Mouse (Mus musculus) embryo, embryonic 10 days (tissue): ENCODE data around the gene Sidt2.
A peak's percentile ranks its signal among the peaks of the same experiment; 100 is the strongest.

Experiments used
- DNase-seq: peaks from one replicate; pipeline ENCODE4 v3.0.0-alpha.2; 2015; ENCODE audit warnings: low spot score

Sidt2 gene

DNA sequence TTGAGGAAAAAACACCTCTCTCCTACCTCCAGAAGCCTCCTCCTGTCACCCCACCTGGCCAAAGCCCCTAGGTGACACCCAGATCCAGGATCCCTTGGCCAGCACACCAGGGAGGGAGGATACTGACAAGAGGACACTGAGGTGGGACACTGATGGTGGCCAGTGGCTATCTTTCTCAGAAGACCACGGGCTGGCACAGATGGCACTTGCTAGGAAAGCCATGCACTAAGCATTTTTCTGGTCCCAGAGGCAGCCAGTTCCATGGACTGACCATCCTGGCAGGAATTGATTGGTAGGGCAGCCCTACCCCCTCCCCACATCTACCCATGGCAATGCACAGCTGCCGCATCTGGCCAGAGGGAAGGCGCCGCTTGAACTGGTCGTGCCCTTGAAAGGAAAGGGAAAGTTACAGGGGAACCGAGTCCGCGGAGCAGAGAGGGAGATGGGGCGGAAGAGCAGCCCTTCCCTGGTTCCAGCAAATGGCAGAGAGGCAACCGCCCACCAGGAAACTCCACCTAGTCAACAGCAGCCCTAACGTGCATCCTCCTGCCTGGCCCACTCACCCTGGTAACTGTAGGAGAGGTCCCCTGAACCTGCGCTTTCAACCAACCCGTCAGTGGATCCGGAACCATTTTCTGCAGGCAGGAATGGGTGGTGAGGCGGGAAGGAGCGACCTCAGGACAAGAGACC is 8.7 kb downstream of the Sidt2 start:
- DNase-seq: no peak

DNA sequence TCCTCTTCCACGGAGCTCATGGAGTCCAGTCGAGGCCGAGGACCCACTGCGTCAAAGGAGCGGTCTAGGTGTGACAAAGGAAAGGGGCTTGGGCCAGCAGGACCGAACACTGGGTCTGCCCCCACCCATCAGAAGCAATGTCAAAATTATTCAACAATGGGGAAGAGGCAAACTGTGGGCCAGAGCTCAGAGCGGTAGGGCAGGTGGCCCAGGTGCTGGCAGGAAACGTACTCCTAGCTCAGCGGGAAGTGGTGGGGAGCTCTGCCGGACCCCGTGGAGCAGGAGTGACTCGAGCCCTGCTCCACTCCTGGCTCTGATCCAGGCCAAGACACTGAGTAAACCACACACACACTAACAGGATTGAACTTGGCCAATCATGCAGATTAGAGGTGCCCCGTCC is 9.3 kb downstream of the Sidt2 start:
- no peak for DNase-seq

DNA sequence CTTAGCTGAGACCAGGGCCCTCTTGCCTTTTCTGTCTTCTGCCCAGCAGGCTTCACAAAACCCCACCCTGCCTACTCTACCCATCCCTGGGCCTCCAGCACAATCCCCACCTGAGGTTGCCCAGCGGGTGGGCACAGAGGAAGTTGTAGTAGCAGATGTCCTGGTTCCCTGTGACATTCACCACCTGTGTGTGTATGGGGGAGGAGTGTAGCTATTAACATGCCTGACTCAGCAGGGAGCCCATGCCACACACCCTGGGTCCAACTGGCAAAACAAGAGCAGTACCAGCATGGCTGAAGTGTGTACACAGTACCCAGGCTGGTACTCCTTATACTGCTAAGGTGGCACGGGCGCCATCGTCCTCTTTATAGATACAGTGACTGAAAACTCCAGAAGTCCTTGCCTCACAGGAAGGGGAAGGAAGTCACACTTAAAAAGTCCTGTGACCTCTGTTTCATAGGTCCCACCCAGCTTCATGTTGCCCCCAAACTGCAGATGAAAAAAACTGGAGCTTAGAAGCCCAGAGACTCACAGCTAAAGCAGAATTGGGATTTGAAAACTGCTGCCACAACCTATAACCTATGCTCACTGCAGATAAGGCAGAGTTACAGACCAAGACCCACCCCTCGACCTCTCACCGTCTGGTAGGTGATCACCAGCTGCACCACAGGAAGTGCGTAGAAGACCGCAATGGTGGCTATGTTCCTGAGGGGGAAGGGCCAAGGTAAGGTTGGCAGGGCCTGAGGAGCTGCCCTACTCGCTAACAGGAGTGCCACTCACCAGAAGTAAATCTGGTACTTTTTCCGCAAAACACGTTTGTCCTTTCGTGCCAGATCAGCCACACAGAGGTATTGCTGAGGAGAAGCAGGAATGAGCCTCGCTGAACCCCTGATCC is 10.3 kb downstream of the Sidt2 start:
- no peak for DNase-seq

DNA sequence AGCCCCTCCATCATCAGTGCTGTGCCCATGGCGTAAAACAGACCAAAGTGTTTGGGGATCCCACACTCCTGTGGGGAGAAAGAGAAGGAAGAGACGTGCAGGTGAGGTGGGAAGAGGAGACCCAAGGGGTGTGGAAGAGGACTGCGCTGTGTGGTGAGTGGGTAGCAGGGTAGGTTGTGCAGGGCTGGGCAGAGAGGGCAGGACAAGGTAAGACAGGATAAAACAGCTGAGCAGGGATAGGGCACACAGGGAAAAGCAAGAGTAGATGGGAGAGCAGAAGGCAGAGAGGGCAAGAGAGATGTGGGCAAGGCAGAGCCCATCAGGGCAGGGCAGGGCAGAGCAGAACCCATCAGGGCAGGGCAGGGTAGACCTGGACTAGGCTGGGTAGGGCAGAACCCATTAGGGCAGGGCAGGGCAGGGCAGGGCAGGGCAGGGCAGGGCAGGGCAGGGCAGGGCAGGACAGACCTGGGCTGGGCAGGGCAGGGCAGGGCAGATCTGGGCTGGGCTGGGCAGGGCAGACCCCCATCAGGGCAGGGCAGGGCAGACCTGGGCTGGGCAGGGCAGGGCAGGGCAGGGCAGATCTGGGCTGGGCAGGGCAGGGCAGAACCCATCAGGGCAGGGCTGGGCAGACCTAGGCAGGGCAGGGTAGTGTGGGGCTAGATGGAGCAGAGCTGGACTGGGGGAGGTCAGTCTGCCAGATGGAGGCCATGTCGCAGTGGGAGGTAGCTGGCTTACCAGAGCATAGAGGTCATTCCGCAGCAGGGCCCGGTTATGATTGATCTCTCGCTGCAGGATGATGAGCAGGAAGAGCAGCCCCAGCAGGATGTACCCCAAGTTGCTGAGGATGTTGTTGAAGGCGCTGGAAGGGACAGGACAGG is 11.2 kb downstream of the Sidt2 start:
- DNase-seq: no peak

DNA sequence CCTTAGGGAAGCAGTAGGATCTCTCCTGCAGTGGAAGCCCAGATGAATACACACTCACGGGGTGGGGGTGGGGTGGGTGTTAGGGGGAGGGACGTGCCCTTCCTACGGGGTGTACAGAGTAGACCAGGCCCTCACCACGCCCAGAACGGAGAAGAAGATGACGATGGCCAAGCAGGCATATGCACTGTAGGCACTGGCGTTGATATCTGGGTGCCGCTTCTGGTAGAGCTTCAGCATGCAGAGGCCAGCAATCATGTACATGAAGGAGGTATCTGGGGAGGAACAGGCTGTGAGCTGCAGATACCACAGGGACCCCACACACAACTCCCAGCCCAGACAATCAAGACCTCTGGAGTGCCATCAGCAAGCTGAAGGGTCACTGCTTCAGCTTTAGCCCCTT is 12.1 kb downstream of the Sidt2 start:
- no peak for DNase-seq

DNA sequence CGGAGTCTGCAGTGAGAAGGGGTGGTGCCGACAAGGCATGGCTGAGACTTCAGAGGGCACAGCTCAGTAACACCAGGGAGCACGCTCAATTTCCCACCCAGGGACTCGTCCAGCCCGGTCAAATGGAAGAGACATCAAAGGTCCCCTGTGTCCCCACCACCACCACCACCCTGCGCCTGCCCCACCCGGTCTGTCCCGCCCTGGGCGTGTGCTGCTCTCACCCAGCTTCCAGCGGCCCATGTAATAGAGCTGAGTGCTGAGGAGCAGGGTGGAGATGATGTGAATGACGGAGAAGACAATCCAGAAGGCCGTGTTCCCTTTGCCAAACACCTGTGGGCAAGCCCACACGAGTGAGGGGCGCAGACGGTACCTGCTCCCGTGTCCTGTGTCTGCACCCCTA is 12.6 kb downstream of the Sidt2 start:
- no peak for DNase-seq

DNA sequence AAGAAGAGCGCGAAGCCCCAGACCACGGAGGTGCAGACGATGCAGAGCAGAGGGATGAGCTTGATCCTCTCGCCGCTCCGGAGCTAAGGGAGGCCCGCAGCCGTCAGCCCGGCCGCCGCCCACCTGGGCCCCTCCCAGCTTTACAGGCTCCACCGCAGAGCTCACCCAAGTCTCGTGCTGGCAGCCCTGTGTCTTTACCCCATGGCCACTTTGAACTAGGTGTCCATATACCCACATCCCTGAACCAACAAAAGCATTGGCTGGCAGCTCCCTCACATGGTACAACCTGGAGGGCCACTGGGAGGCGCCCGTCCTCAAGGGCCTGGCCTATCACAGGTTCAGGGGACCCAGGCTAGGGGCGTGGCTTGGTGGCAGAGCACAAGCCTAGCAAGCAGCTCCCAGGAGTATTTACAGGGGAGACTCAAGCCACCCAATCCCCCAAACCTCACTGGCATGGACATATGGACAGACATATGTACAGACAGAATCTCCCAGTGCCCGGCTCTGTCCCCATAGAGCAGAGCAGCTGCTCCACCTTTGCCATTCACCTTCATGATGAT is 13.6 kb downstream of the Sidt2 start:
- peak; percentile 64 for DNase-seq

DNA sequence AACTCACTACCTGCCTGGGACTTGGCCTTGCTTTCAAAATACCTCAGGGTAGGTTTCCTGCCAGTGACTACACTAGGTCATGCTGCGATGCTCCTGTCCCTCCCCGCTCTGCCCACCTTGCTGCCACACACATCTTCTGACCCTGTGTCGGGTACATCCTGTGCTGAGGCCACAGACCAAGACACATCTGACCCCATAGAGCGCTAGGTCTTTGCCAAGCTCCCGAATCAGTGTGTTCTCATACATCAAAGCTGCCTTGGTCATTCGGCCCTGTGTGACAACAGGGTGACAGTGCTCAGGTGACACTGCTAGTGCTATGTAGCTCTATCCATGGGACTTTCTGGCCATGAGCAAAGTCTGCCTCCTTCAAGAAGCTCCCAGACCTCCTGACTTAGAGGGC is 15.3 kb downstream of the Sidt2 start:
- DNase-seq: no peak

DNA sequence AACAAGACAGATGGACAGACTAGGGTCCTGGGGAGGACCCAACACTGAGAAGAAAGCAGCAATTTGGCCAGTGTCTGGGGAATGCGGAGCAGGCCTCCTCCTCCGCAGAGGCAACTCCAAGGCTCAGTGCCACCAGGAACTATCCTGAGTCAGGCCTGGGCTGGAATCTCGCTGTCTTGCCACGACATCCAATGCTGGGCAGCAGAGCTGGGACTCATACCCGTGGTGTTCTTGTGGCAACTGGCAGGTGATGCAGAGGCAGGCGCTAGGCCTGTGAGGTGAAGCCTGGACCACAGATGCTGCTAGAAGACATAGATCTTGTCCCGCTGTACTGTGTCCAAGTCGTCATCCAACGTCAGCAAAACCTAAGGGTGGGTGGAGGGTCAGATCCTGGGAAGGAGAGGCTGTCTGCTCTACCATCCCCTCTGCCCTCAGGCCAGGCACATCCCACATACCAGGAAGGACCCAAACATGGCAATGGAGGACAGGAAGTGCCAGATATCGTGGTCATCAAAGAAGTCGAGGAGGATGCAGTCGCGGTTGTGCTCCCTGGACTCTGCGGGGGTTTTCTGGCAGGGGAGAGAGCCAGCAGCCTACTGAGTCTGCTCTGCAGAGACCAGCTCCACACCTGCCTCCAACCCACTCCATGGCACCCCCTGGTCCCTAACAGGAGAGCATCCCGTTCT is 16.0 kb downstream of the Sidt2 start:
- DNase-seq: no peak

DNA sequence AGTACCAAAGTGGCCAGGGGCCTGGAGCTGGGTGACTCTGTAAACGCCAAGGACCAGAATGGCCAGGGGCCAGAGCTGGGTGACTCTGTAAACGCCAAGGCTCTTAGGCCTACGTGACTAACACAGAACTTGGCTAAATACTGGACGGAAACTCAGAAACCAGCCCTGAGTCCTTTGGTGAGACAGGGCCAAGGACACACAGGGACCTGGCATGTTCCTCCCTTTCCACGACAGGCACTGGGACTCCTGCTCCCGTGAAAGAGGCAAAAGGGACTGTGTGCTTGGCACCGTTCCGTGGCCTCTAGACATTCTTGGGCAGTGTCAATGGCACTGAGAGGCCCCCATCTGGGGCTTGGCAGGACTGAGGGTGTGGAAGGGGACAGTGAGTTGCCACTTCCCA is 17.0 kb downstream of the Sidt2 start:
- no peak for DNase-seq

DNA sequence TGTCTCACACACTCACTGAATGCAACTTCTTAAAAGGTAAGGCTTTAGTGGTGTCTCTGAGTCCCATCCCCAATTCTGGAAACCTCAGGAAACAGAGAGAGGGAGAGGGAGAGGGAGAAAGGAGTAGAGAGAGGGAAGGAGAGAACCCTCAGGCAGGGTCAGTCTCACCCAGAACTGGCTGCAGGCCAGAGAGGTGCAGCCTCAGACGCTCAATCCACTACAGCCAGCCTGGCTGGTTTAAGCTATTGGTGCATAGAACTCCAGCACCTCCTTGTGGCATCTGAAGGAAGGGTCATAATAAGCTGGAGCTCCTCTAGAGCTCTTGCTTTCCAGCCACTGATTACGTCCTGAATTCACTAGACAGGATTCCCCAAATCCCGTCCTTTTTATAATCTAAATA is 18.2 kb downstream of the Sidt2 start:
- DNase-seq: peak; percentile 84

DNA sequence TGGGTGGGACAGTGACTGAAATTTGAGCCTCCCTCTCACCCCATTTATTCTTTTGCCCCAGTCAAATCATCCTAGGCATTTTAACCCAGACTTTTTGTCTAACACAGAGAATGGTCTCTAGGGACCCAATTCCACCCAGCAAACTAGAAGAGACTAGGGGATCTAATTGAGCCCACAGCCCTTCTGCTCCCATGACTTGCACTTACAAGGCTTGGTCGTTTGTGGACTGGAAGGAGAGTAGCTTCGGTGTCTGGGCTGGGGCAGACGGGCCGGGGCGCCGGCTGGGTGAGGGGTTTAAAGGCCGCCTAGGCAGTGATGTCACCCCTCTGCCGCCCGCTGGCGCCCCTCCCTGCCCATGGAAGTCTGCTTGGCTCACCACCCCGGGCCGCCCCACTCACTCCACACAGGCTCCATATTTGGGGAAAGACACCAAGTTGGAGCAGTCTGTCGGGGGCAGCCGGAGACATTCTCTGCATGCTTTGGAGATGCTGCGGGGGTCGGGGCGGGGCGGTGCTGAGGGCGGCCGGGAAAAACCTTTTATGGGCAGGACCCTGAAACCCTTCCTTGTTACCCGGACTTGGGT is 19.3 kb downstream of the Sidt2 start, which contains the start of gene Tagln:
Gene Tagln, minus strand, starts transcription at position 431 of the 583 bp plus-strand sequence.
- DNase-seq: peak; percentile 43

DNA sequence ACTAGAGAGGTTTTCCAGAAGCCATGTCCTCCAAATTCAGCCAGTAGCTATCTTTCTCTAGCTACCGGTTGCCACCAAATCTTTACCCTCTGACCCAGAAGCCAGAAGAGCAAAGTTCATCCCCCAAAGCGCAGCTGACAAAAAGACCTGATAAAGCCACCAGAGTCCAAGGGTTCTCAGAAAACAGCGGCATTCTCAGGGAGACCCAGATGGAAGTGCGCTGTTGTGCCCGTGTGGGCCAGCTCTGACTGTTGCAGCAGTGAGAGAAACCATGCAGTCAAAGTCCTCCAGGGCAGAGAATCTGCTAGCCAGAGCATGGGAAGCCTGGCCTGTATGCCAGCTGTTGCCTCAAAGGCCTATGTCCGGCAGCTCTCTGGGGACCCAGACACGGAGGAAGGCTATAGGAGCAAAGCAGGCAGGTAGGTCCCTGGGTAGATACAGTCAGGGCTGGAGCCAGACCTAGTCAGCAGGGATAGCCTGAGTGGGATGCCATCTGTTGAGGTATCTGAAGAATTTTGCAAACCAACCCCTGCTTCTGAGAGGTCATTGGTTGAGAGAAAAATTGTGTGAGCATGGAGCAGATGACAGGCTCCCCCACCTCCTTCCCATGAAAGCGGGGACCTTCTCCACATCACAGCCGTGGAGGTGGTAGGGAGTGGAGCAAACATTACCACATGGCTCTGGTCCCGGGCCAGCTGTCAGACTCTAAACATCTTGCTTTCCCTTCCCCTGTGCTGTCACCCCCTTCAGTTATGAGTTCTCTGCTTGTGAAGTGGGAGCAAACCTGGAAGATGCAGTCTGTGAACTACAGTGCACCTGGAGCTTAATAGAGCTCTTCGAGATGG is 22.3 kb downstream of the Sidt2 start:
- no peak for DNase-seq

DNA sequence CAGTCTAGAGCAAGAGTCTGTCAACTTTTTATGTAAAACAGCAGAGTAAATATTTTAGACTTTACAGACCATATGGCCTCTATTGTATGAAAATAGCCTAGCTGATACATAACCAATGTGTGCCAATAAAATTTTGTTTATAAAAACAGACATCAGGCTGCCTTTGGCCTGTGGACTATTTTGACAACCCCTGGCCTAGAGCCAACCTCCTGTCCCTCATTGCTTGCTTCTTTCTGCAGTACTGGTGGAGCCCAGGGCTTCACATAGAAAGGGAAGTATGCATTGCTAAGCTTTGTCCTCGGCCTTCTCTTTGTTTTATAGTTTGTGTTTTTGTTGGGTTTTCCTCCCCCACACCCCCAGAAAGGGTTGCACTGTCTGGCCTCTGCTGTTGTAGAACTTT is 23.1 kb downstream of the Sidt2 start:
- no peak for DNase-seq

DNA sequence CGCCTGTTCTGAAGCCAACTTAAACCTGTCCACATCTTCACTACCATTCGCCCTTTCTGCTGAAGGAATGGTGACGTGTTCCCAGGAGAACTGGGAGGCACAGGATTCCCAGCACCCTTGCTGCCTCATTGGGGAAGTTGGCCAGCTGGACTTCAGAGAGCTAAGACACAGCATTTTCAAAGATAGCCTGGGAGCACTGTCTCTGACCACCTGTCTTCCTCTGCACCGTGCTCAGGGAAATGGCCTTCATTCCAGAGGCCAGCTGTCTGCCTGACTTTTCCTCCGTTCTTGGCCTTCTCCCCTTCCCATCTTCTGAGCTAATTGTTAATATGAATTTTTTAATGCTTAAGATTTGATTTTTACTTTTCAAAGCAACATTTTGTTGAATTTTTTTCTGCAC is 25.8 kb downstream of the Sidt2 start:
- DNase-seq: no peak

DNA sequence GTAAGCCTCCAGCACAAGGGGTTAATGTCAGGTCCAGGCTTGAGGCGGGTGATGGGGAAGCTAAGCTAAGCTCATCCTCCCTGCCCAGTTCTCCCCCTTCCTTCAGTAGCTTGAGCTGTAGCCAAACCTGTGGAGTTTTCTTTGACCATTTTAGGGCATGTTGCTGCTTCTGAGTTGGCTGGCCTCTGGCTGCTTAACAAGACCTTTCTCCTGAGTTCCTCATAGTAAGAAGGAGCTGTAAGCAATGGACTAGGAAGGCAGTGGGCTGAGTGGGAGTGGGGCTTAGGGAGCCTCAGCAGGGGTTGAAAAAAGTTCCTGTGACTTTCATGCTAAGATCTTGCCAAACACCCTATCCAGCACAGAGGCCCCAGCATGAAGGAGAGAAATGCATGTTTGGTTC is 35.2 kb downstream of the Sidt2 start:
- DNase-seq: no peak

DNA sequence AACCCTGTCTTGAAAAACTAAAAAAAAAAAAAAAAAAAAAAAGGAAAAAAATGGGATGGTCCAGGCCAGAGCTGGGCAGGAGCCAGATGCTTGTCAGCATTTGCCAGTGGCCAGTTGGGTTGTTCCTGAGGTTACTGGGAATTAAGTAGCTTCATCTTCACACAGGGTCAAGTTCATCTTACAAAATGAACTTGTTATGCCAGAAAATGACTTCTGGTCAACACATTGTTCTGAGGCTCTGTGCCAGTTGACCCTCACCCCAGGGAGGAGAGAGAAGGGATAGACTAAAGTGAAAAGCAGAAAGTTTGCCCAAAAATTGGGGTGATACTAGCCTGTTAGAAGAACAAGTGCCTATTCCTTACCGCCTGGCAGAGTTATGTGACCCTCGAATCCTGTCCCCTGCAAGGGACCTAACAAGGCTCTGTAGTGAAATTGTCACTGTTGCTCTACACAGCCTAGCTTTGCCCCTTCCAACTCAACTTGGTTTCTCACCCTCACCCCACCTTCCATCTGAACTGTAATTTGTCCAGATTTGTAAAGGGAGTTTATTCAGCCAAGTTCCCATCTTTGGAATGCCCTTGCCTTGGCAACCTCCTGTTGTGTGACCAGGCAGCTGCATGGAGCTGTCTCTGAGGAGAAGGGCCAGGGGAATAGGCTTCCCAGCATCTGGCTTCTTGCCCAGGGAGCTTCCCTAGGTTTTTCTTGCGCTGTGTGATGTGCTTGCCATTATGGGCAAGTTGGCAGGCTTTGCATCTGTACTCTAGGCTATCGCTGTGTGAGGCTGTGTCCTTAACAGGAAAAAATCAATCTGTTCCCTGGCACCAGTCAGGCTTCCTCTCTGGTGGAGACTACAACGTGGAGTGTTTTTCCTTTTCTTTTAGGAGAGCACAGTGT is 37.8 kb downstream of the Sidt2 start:
- DNase-seq: no peak

DNA sequence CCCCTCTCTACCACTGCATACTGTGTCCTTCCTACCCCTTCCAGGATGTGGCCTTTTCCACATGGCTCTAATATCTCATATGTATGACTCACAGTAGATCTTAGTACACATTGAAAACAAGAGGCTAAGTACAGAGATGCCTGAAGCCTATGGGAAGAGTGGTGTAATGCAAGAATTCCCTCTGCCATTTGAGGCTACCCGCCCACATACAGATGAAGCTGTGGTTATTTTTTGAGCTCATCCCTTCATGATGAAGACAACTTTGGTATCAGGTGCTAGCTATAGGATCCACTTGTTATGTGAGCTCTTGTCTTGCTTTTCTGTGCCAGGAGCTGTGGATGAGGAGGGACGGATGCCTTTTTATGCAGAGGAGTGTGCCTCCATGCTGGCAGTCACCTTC is 39.4 kb downstream of the Sidt2 start:
- DNase-seq: no peak

DNA sequence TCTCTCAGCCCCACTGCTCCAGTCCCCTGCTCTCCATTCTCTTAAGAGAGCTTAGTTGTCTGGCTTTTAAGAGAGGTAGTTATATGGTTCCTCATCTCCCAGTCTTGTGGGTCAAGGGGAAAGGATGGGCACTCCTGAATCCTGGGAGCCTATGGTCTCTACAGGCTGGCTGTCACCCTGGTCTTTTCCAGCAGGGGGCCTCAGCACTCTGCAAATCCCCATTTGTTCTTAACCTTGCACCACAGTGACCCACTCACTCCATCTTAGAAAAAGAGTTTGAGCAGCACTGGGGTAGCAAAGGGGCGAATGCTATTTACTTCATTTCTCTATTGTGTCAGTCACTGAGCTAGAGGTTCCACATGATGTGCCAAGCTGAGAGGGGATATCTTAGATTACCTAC is 43.4 kb downstream of the Sidt2 start:
- DNase-seq: peak; percentile 27
